Mouse (Mus musculus) midbrain, embryonic 16.5 days (tissue): Measurements from ENCODE around the gene Rab39. TPM values are rescaled to one million over a fixed set of nuclear protein-coding genes. Genes with fewer than 3 reads are reported as not detected.

Experiments
- ATAC-seq: fragments of 200-750 bp; cut with Nextera tagmentation; 2 replicates; pipeline ENCODE4 v1.8.0; 2017; ENCODE audit warnings: moderate TSS enrichment
- H3K27ac ChIP-seq: fragments of 300-500 bp; sonication (generic); 2 replicates; pipeline ENCODE4 v1.5.1; 2014; ENCODE audit warnings: mild to moderate bottlenecking, low read length, mixed read lengths
- H3K27me3 ChIP-seq: fragments of 300-500 bp; sonication (generic); 2 replicates; pipeline ENCODE4 v1.6.1; 2014; ENCODE audit warnings: low read depth, low read length, mixed read lengths; ENCODE audit not compliant: control insufficient read depth, insufficient read depth
- H3K36me3 ChIP-seq: fragments of 300-500 bp; sonication (generic); 2 replicates; pipeline ENCODE4 v1.6.1; 2014; ENCODE audit warnings: mild to moderate bottlenecking, low read length, moderate library complexity, mixed read lengths; ENCODE audit not compliant: control insufficient read depth, insufficient read depth
- H3K4me1 ChIP-seq: fragments of 300-500 bp; sonication (generic); 2 replicates; pipeline ENCODE4 v1.6.1; 2014; ENCODE audit warnings: mild to moderate bottlenecking, low read length, mixed read lengths; ENCODE audit not compliant: control insufficient read depth, insufficient read depth
- H3K4me2 ChIP-seq: fragments of 300-500 bp; sonication (generic); 2 replicates; pipeline ENCODE4 v1.6.1; 2014; ENCODE audit warnings: mild to moderate bottlenecking, low read length, mixed read lengths
- H3K4me3 ChIP-seq: fragments of 300-500 bp; sonication (generic); 2 replicates; pipeline ENCODE4 v1.5.1; 2014; ENCODE audit warnings: low read depth, mild to moderate bottlenecking, low read length, moderate library complexity, mixed read lengths
- H3K9ac ChIP-seq: fragments of 300-500 bp; sonication (generic); 2 replicates; pipeline ENCODE4 v1.6.1; 2014; ENCODE audit warnings: low read depth, low read length, mixed read lengths
- H3K9me3 ChIP-seq: fragments of 300-500 bp; sonication (generic); replicated peaks from 2 replicates; pipeline ENCODE4 v1.6.1; 2014; ENCODE audit warnings: mild to moderate bottlenecking, low read length, mixed read lengths; ENCODE audit not compliant: control insufficient read depth, poor library complexity, severe bottlenecking
- WGBS: fragments of 180-500 bp; shearing (Covaris S2); extraction: QIAGEN DNeasy Blood & Tissue Kit; methylation state at CpG from one replicate; pipeline ENCODE4 v1.1.7; 2014; 5-methylcytosine and 5-hydroxymethylcytosine counted together
- polyA plus RNA-seq: library from polyadenylated mRNA; unstranded; fragments of >200 nt; fragmentation: Nextera tagmentation; extraction: Ambion mirVana; gene quantifications from 2 replicates; pipeline ENCODE4 v1.2.1, GENCODE M21; 2015

Rab39 gene
- polyA plus RNA-seq, 1 experiment from 2014 or later, result 2.0 TPM

- 83% methylated on average over 1 of the region's 1 CpGs for WGBS
- no peak overlapping the region for H3K9ac ChIP-seq
- no peak overlapping the region for H3K27ac ChIP-seq
- ATAC-seq, result no peak
- H3K4me1 ChIP-seq, result no peaks in the 10 kb centered on the region
- H3K36me3 ChIP-seq, result no peaks in the 10 kb centered on the region
- H3K9me3 ChIP-seq, result no peaks in the 10 kb centered on the region
- no peak overlapping the region for H3K4me3 ChIP-seq
- no peaks in the 10 kb centered on the region for H3K27me3 ChIP-seq
- no peak overlapping the region for H3K4me2 ChIP-seq
Observed at GRCm38 (mm10) chr9:53693718-53694117, 12.3 kb downstream of the Rab39 start.

GRCm38 (mm10) chr9:53691745-53692670 is 14.0 kb downstream of the Rab39 start:
- H3K36me3 ChIP-seq, result no peaks in the 10 kb centered on the region
- no peak overlapping the region for H3K9ac ChIP-seq

DNA sequence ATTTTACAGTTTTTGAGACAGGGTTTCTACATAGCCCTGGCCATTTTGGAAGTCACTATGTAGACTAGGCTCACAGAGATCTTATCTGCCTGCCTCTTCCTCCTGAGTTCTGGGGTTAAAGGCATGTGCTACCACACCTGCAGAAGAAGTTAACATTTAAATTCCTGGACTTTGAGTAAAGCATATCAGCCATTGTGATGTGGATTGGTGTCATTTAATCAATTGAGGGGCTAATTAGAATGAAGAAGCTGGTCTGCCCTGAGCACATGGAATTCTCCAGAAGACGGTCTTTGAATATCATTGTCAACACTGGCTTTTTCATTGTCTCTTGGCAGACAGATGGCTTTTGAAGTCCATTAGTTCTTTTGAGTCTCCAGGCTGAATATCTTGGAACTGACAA is 25.2 kb downstream of the Rab39 start:
- Histone ChIP-seq H3K4me1 (no peaks in the 10 kb centered on the region), H3K9ac (no peak overlapping the region), H3K27me3 (no peaks in the 10 kb centered on the region), H3K36me3 (no peaks in the 10 kb centered on the region), H3K9me3 (0 out of 2 replicates have a peak, but pooled peaks cover 4% of the 10 kb centered on the region), H3K4me2 (no peak overlapping the region), H3K27ac (no peak overlapping the region), H3K4me3 (no peak overlapping the region)
- ATAC-seq, result no peak
- WGBS, result 78% methylated on average over 1 of the region's 1 CpGs

More at GRCm38 (mm10) chr9:53691745-53692670, 14.0 kb downstream of the Rab39 start:
- no peak for ATAC-seq
- Histone ChIP-seq H3K4me1 (no peaks in the 10 kb centered on the region), H3K9me3 (no peaks in the 10 kb centered on the region), H3K4me2 (no peak overlapping the region), H3K27me3 (no peaks in the 10 kb centered on the region), H3K4me3 (no peak overlapping the region), H3K27ac (no peak overlapping the region)
- 43% methylated on average over 7 of the region's 7 CpGs for WGBS

DNA sequence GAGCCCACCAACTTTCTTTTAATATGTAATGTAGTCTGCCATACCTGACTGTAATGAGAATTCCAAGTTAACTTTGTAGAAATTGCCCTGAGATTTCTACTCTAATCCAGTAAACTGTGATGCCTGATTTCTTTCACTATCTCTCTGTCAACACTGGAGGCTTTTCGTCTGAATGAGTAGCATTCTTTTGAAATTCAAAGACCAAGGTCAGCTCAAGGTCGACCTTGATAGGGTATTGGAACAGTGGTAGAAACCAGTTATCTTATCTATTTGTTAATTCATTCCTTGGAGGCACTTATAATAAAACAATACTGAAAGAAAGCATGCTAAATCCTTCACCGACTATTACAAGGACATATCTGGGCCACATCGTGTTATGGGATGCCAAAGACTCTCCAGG is 29.1 kb downstream of the Rab39 start:
- no peak for ATAC-seq
- H3K27me3 ChIP-seq, result no peaks in the 10 kb centered on the region
- 0 out of 2 replicates have a peak, but pooled peaks cover 4% of the 10 kb centered on the region for H3K9me3 ChIP-seq
- H3K36me3 ChIP-seq, result no peaks in the 10 kb centered on the region
- no peak overlapping the region for H3K27ac ChIP-seq
- no peak overlapping the region for H3K9ac ChIP-seq
- no peak overlapping the region for H3K4me3 ChIP-seq
- WGBS, result 72% methylated on average over 4 of the region's 4 CpGs
- H3K4me2 ChIP-seq, result no peak overlapping the region
- no peaks in the 10 kb centered on the region for H3K4me1 ChIP-seq

GRCm38 (mm10) chr9:53673571-53673970 is 32.5 kb downstream of the Rab39 start:
- Histone ChIP-seq H3K4me2 (no peak overlapping the region), H3K27ac (no peak overlapping the region), H3K4me3 (no peak overlapping the region), H3K9ac (no peak overlapping the region), H3K9me3 (0 out of 2 replicates have a peak, but pooled peaks cover 4% of the 10 kb centered on the region), H3K27me3 (no peaks in the 10 kb centered on the region), H3K4me1 (no peaks in the 10 kb centered on the region), H3K36me3 (no peaks in the 10 kb centered on the region)
- 22% methylated on average over 3 of the region's 3 CpGs for WGBS
- no peak for ATAC-seq

GRCm38 (mm10) chr9:53669680-53670219 is 36.3 kb downstream of the Rab39 start, which contains the start of gene Cul5:
Cul5 (minus strand) TSS chr9:53670014.
- Histone ChIP-seq H3K4me1 (peaks cover 21% of the 10 kb centered on the region), H3K9ac (no peak within 1 kb of the TSS), H3K4me3 (no peak within 1 kb of the TSS), H3K9me3 (no peaks in the 10 kb centered on the region), H3K27ac (no peak within 1 kb of the TSS), H3K36me3 (no peaks in the 10 kb centered on the region), H3K4me2 (no peak within 1 kb of the TSS), H3K27me3 (no peaks in the 10 kb centered on the region)
- 53% methylated on average over 5 of the region's 5 CpGs for WGBS
- no peak for ATAC-seq

DNA sequence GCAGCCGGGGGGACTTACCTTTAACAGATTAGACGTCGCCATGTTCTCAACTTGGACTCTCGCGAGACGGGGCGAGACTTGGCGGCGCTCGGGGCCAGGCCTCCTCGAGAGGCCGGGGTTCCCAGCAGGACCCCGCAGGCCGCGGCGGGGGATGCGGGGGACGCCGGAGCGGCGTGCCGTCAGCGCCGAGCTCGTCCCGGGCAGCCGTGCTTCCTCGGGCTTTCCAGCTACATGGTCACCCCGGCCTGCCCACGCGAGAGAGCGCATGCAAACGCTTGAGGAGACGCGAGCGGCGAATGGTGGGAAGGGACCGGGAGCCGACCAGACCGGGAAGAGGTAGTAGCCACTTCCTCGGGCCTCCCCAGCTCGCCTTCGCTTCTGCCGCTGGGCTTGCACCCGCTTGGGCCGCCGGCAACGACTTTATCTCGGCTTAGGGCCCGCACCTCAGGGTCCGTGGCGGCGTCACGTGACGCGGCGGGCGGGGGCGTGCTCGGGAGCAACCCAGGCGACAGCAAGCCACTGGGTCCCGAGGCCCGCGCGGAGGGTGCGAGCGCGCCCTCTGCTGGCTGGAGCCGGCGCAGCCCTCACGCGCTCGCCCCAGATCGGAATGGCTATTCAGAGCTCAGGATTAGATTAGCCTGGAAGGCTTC is 38.9 kb downstream of the Rab39 start:
- under 1% methylated on average over 67 of the region's 74 CpGs for WGBS
- no peaks in the 10 kb centered on the region for H3K27me3 ChIP-seq
- H3K9ac ChIP-seq, result peak overlapping the region; percentile 98
- peak; percentile 96 for ATAC-seq
- no peaks in the 10 kb centered on the region for H3K36me3 ChIP-seq
- H3K4me3 ChIP-seq, result peak overlapping the region; percentile 98
- H3K27ac ChIP-seq, result peak overlapping the region; percentile 98
- H3K4me1 ChIP-seq, result peaks cover 30% of the 10 kb centered on the region
- peak overlapping the region; percentile 94 for H3K4me2 ChIP-seq
- H3K9me3 ChIP-seq, result no peaks in the 10 kb centered on the region

GRCm38 (mm10) chr9:53666665-53667019 is 39.4 kb downstream of the Rab39 start:
- H3K36me3 ChIP-seq, result no peaks in the 10 kb centered on the region
- no peaks in the 10 kb centered on the region for H3K9me3 ChIP-seq
- ATAC-seq, result peak; percentile 51

GRCm38 (mm10) chr9:53665428-53665827 is 40.6 kb downstream of the Rab39 start:
- Histone ChIP-seq H3K4me3 (no peak overlapping the region; the same call in 1 of the 2 replicates), H3K9me3 (no peaks in the 10 kb centered on the region), H3K36me3 (no peaks in the 10 kb centered on the region), H3K4me2 (peak overlapping the region; percentile 94), H3K27me3 (no peaks in the 10 kb centered on the region), H3K9ac (no peak overlapping the region), H3K27ac (no peak overlapping the region), H3K4me1 (peaks cover 30% of the 10 kb centered on the region)
- no peak for ATAC-seq

More at GRCm38 (mm10) chr9:53666665-53667019, 39.4 kb downstream of the Rab39 start:
- H3K27ac ChIP-seq, result peak overlapping the region; percentile 98
- H3K9ac ChIP-seq, result peak overlapping the region; percentile 98
- no peaks in the 10 kb centered on the region for H3K27me3 ChIP-seq
- WGBS, result 0% methylated on average over 28 of the region's 28 CpGs
- H3K4me2 ChIP-seq, result peak overlapping the region; percentile 94
- H3K4me3 ChIP-seq, result peak overlapping the region; percentile 98
- H3K4me1 ChIP-seq, result peaks cover 30% of the 10 kb centered on the region
